Mouse (Mus musculus) CH12.LX (cell line): ENCODE measurements around the gene Mgll.

Experiments
- CHD2 ChIP-seq: IDR thresholded peaks from 2 replicates; pipeline ENCODE4 v1.6.1; 2011; ENCODE audit warnings: low read length, improper control_type of control experiment
- CTCF ChIP-seq, 2 experiments: IDR thresholded peaks in 1 of 2; conservative IDR thresholded peaks in 1 of 2; 2 replicates each; pipeline ENCODE4 v1.5.1; 2011 to 2012; ENCODE audit warnings: low read depth in 2 of 2, low read length in 2 of 2, improper control_type of control experiment in 1 of 2, inconsistent platforms in 1 of 2, mild to moderate bottlenecking in 1 of 2, moderate library complexity in 1 of 2
- ETS1 ChIP-seq: conservative IDR thresholded peaks from 2 replicates; pipeline ENCODE4 v1.6.1; 2012; ENCODE audit warnings: low read depth, mild to moderate bottlenecking, inconsistent platforms, low read length, improper control_type of control experiment, moderate library complexity
- JUND ChIP-seq: conservative IDR thresholded peaks from 2 replicates; pipeline ENCODE4 v1.6.1; 2011; ENCODE audit warnings: low read depth, low read length, improper control_type of control experiment
- MAFK ChIP-seq: IDR thresholded peaks from 2 replicates; pipeline ENCODE4 v1.6.1; 2011; ENCODE audit warnings: low read length, improper control_type of control experiment; ENCODE audit not compliant: insufficient replicate concordance
- MAX ChIP-seq: IDR thresholded peaks from 2 replicates; pipeline ENCODE4 v1.6.1; 2011; ENCODE audit warnings: low read length, improper control_type of control experiment
- MAZ ChIP-seq: IDR thresholded peaks from 2 replicates; pipeline ENCODE4 v1.6.1; 2012; ENCODE audit warnings: low read depth, mild to moderate bottlenecking, inconsistent platforms, low read length, improper control_type of control experiment, moderate library complexity
- NELFE ChIP-seq: IDR thresholded peaks from 2 replicates; pipeline ENCODE4 v1.6.1; 2011; ENCODE audit warnings: low read depth, low read length, improper control_type of control experiment
- POLR2A ChIP-seq: IDR thresholded peaks from 2 replicates; pipeline ENCODE4 v1.6.1; 2011; ENCODE audit warnings: low read depth, mild to moderate bottlenecking, improper control_type of control experiment, low read length
- SIN3A ChIP-seq: IDR thresholded peaks from 2 replicates; pipeline ENCODE4 v1.6.1; 2012; ENCODE audit warnings: low read length, improper control_type of control experiment, inconsistent platforms
- SMC3 ChIP-seq: IDR thresholded peaks from 2 replicates; pipeline ENCODE4 v1.6.1; 2011; ENCODE audit warnings: low read depth, low read length, improper control_type of control experiment
- UBTF ChIP-seq: IDR thresholded peaks from 2 replicates; pipeline ENCODE4 v1.6.1; 2012; ENCODE audit warnings: low read depth, mild to moderate bottlenecking, inconsistent platforms, low read length, improper control_type of control experiment, moderate library complexity
- ZKSCAN1 ChIP-seq: IDR thresholded peaks from 2 replicates; pipeline ENCODE4 v1.6.1; 2012; ENCODE audit warnings: low read depth, inconsistent platforms, low read length, improper control_type of control experiment, borderline replicate concordance
- ZNF384 ChIP-seq: IDR thresholded peaks from 2 replicates; pipeline ENCODE4 v1.6.1; 2012; ENCODE audit warnings: low read depth, low read length, improper control_type of control experiment, inconsistent platforms

- TF ChIP-seq UBTF: no peak
- TF ChIP-seq MAX: no peak
- TF ChIP-seq CTCF (conservative IDR thresholded peaks at IDR 0.05 in 1 of 2, IDR thresholded peaks at IDR 0.05 in 1 of 2; ENCODE audit: low read depth in 2 of 2, low read length in 2 of 2): no peak
- TF ChIP-seq NELFE: no peak
- no peak; the same call in 1 of the 2 replicates for TF ChIP-seq ETS1
- TF ChIP-seq POLR2A: no peak
- TF ChIP-seq MAFK: no peak
- TF ChIP-seq CHD2: no peak
- TF ChIP-seq ZNF384: no peak
- TF ChIP-seq SMC3: no peak
- TF ChIP-seq ZKSCAN1: no peak
- no peak for TF ChIP-seq JUND
- no peak for TF ChIP-seq MAZ
- no peak for TF ChIP-seq SIN3A
Measured at GRCm38 (mm10) chr6:88737509-88737888, 13.3 kb downstream of the Mgll start.
